Mouse (Mus musculus) ES-CJ7 (cell line): Measurements from ENCODE around the gene Srp14.

ENCODE experiments used
- DNase-seq: peaks from one replicate; pipeline ENCODE4 v3.0.0; 2011; ENCODE audit warnings: low read depth, low spot score

Srp14 gene

DNA sequence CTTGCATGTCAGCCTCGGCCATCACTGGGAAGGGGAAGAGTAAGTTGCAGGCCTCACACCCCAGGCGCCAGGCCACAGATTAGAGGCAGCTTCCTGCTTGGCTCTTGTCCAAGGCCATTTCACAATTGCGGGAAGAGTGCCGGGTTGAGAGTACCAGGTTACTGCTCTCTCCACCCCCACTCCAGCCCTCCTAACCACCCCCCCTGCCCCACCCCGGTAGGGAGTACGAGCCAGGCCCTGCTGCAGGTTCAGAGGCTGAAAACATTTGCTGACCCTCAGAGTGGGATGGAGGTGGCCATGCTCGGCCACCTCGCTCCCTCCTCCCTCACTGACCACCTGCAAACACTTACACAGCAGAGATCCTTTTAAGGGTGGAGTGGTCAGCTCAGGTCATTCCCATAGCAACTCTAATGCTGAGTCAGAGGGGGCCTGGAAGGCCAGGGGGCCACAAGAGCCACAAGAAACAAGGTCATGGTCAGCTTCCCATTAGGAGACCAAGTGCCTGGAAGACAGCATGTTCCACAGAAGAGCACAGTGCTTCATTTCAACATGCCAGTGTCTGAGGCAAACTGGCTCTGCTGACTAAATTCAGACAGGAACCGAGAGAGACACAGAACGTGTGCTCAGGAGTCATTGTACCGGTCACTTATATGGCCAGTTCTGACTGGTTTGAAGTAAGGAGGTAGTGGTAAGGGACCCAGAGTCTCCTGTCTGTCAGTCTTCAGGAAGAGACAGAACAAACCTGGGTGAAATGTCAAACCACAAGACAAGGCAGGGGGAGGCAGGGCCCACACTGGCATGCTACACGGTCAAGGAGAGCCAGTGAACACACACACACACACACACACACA is 11.0 kb upstream of the Srp14 start:
- no peak for DNase-seq

- DNase-seq: peak; percentile 73
Measured at GRCm38 (mm10) chr2:118487806-118488205, 8.3 kb upstream of the Srp14 start.

DNA sequence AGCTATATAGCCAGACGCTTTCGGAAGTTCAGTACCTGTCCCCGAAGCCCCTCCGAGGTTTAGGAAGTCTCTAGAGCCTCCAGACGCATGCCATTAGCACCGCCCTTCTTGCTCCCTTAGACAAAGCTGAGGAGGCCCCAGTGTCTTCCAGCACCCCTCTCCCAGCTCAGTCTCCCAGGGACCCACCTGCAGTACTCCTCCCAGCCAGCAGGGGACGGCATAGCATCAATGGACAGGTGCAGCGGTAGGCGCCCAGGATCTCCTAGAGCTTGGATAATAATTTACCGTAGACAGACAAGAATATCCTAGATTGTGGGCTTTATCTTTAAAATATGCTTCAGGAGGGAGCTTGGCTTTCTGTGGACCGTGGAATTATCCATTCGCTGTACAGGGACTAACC is 7.4 kb upstream of the Srp14 start:
- peak; percentile 83 for DNase-seq

- DNase-seq: peak; percentile 96
Measured at GRCm38 (mm10) chr2:118485415-118485814, 5.9 kb upstream of the Srp14 start.

DNA sequence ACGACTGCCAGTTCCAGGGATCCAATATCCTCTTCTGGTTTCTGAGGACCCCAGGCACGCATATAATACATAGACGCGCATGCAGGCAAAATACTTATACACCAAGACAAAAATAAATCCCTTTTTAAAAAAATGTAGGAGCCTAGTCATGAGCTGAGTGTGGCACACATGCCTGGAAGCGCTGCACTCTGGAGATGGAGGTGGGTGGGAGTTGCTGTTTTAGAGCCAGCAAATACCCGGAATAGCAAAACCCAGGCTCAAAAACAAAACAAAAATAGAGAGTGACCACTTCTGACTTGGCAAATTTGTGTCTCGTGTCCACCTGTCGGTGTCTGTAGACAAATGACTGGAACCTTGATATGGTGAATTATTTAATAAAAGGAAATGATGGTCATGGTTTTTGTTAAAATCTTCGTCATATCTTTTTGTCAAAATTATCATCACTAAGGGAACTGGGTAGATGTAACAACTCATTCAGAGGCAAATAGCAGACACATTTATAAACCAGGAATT is 4.9 kb upstream of the Srp14 start:
- DNase-seq: no peak

DNA sequence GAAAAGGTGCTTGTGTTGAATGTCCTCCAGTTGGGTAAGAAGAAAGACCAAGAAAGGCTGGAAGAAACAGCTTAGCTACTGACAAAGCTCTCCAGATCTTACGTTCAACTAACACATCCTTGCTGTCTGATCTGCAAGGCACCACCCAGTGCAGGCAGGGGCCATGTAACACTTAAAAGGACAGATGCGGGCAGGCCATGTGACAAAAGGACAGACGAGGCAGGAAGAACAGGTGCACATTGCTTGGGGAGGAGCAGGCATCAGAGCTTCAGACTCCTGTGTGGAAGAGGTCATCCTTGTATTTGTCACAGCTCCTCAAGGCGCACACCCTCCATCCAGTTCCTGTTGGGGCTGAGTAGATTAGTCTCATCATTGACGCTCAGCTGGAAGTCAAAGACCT is 3.5 kb upstream of the Srp14 start:
- DNase-seq: no peak

GRCm38 (mm10) chr2:118480886-118481285 is 1.4 kb upstream of the Srp14 start:
- DNase-seq: no peak

GRCm38 (mm10) chr2:118478833-118479549 is 520 bp downstream of the Srp14 start:
- DNase-seq: no peak

GRCm38 (mm10) chr2:118468354-118468753 is 11.2 kb downstream of the Srp14 start:
- no peak for DNase-seq

DNA sequence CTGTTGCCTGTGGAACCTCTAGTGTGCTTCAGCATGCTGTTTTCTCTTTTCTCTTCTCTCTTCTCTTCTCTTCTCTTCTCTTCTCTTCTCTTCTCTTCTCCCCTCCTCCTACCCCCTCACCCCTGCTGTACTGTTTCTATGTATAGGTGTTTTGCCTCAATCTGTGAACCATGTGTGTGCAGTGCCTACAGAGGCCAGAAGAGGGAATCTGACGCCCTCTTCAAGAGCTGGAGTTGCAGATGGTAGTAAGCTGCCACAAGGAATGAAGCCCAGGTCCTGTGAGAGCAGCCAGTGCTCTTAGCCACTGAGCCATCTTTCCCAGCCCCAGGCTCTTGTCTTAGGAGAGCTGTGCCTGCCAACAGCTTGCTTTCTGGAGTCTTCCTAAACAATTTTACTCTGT is 12.9 kb downstream of the Srp14 start:
- DNase-seq: peak; percentile 55

GRCm38 (mm10) chr2:118465894-118466293 is 13.6 kb downstream of the Srp14 start:
- DNase-seq: no peak

DNA sequence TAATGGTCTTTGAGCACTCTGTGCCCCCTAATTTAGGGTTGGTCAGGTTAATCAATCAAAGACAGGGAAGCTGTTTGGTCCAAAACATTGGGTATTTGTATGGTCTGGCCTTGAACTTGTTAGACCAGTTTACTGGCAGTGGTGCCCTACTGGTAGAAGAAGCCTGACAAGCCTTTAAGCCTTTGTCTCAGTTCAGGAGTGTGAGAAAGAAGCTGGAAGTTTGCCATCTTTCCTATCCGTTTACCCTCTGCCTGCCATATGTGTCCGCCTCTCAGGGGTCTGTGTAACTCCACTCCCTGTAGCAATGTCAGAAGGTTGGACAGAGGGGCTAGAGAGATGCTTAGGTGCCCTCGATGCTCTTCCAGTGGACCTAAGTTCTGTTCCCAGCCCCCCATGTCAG is 15.1 kb downstream of the Srp14 start:
- DNase-seq: no peak

- no peak for DNase-seq
Measured at GRCm38 (mm10) chr2:118463480-118463879, 16.0 kb downstream of the Srp14 start.

DNA sequence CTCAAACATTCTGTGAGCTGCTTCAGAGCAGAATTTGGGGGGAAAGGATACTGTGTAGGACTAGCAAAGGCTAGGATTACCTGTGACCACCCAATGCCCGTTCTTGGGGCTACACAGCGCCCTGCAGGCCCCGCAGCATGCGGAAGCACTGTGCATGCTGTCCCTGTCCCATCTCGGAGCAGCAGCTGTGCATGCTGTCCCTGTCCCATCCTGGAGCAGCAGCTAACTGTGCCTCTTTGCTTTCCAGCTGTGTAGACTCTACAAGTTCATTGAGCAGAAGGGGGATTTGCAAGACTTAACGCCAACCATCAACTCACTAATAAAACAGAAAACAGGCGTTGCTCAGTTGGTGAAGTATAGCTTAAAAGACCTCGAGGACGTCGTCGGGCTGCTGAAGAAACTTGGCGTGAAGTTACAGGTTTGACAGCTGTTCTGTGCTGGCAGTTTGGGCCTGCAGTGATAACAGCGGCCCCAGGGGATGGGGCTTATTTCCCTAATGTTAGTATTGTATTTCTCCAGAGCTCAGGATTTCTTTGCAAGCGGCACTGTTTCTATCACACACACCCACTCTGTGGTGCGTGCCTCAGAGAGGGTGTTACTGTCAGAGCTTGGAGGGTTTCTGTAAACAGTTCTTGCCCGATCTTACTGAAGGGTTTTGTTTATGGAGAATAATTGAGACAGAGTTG is 17.9 kb downstream of the Srp14 start:
- DNase-seq: no peak

DNA sequence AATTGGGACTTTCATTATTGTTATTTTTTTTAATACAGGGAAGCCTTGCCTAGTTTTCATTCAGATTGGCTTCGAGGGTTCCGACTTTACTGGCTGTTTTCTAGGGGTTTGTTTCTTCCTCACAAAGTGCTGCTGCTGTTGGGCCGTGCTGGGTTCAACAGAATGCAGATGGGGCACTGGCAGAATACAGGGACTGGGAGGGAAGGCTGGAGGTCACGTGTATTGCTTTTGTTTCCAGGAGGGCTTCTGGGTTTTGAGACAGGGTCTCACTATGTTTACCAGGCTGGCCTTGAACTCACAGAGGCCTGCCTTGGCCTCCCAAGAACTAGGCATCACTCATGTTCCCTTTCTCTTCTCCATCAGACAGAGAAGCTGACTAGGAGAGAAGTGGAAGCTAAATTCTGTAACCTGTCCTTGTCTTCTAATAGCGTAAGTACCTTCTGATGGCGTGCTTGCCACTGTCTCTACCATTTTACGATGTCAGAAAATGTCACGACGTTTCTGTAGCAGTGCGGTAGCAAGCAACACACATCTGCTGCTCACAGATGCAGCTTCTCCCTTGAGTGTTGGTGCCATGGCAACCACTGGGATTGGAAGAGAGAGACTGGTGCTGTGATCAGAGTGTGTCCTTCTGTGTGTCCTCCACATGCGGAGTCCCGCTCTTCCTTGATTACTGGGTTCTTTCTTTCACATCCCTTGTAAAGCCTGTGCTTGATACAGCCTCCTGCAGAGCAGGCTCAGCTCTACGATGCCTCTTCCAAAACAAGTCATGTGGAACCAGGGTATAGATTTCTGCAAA is 21.8 kb downstream of the Srp14 start:
- DNase-seq: no peak

GRCm38 (mm10) chr2:118457029-118457428 is 22.5 kb downstream of the Srp14 start:
- DNase-seq: no peak

DNA sequence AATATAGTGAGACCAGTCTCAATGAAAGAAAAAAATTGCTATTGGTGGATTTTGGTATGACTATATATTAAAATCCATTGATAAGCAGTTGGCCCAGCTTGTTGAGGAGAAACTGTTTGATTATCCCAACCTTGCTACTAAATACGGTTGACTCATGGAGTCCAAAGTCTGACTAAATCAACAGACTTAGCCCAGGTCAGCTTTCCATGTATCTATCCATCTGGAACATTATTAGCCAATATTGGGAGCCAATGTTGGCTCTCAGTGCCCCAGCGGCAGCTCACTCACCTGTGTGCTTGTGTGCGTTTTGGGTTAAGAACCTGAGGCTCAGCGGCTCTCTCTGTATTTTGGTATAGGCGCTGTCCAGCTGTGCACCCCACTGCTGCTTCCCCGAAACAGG is 28.5 kb downstream of the Srp14 start:
- no peak for DNase-seq

DNA sequence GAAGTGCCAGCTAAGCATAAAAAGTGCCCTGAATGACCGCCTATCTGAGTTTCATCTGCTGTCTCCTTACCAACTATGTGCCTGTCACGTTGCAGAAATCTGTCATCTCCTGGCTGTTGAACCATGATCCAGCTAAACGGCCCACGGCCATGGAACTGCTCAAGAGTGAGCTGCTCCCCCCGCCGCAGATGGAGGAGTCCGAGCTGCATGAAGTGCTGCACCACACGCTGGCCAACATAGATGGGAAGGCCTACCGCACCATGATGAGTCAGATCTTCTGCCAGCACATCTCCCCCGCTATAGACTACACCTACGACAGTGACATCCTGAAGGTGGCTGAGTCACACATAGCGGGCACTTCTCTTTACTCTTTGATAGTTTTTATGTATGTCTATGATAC is 31.3 kb downstream of the Srp14 start:
- no peak for DNase-seq

GRCm38 (mm10) chr2:118445696-118446674 is 33.5 kb downstream of the Srp14 start:
- no peak for DNase-seq

- DNase-seq: no peak
Measured at GRCm38 (mm10) chr2:118442723-118443122, 36.8 kb downstream of the Srp14 start.
